Mouse (Mus musculus) frontal cortex, adult (tissue): ENCODE results near the gene Abcg8.

ENCODE experiments used
- ATAC-seq: cut with Nextera tagmentation; 2 replicates; pipeline ENCODE4 v1.9.2; 2017; ENCODE audit warnings: mild to moderate bottlenecking, moderate library complexity, mixed read lengths; ENCODE audit not compliant: low TSS enrichment

Abcg8 gene

DNA sequence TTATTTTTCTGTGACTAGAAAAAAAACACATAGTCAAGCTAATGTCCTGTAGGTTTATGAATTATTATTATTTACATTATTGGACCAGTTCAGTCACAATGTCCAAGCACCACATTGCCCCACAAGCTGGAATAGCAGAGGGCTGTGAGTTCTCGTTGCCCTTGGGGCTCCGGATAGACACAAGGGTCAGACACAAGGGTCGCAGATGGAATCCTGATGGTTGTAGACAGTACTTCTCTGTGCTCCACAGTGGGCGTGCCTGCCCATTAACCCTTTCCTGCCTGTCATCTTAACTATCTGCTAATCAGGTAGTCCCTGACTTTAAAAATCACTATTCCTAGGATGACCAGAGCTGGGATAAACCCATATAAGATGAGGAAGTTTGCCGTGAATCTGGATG lies 17.9 kb upstream of the Abcg8 start:
- no peak for ATAC-seq

GRCm38 (mm10) chr17:84658951-84659350 lies 17.2 kb upstream of the Abcg8 start:
- ATAC-seq = no peak

DNA sequence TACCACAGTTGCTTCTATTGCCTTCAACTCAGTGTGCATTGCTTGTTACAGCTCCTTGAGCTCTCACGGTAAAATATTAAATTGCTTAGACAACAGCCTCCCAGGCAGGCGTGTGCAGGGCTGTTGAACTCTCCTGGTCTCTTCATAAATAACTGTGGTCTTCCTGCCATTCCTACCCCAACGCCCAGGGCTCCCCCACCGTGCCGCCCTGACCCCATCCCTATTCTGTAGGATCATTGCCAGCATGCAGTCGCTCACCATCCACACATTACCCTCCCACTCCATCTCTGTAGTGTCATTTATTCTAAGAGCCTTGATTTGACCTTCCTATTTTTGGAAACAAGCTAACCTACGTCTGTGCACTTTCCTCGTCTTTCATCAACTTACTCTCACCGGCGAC lies 11.0 kb upstream of the Abcg8 start:
- ATAC-seq = no peak

- no peak for ATAC-seq
Measured at GRCm38 (mm10) chr17:84665691-84666090, 10.4 kb upstream of the Abcg8 start.

- no peak for ATAC-seq
Measured at GRCm38 (mm10) chr17:84667848-84668247, 8.3 kb upstream of the Abcg8 start.

DNA sequence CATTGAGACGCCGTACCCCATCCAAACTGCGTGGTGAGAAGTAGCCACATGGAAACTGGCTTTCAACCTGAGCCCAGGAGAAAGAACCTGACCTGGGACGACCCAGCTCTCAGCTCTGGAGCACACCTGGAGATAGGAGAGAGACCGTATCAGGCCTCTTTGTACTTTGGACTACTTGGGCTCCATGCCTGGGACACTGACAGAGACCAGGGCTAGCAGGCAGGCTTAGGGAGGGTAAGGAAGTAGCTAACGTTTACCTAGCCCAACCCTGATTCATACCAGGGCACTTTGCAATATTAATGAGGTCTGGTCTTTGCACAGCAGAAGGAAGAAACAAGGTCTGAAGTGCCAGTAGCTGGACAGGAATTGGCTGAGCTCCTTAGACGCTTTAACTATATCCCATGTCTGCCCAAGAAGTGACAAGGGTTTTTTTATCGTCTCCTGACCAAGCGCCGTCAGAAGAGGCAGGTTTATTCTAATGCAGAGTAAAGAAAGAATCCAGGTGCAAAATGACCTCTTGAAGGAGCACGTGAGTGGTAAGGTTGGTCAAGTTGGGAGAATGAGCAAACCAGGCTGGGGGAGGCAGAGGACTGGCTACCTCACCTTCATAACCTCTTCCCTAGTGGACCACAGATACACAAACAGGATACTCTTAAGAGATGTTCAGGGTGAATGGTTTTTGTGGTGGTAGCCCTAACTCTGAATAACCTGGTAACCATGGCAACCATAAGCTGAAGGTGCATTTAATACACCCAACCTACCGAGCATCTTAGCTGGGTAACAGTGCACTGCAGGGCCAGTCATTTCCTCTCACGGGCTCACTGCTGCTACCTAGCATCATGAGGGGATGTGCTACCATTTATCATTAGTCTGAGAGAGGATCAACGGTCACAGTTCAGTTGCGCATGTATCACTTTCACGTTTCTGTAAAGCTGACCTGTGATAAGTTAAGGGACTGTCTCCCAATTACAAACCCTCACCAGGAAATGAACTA lies 3.4 kb upstream of the Abcg8 start:
- ATAC-seq = no peak

- ATAC-seq = no peak
Measured at GRCm38 (mm10) chr17:84674048-84674447, 2.1 kb upstream of the Abcg8 start.

DNA sequence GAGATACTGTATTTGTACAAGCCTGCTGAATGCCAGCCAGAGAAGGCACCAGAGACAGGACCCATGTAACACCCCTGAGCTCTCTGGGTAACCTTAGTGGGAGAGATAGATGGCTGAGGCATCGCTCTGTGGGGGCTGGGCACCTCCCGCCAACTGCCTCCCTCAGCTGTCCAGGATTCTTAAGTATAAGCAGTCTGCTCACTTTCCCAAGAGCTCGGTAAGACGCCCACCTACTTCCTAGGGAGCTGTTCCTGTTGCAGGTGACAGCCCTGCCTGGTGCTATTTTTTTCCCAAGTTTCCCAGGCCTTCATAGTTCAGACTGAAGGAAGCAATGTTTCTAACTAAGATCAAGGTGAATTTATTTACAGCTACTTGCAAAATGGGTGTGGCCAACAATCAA lies 898 bp upstream of the Abcg8 start:
- peak; percentile 77 for ATAC-seq

DNA sequence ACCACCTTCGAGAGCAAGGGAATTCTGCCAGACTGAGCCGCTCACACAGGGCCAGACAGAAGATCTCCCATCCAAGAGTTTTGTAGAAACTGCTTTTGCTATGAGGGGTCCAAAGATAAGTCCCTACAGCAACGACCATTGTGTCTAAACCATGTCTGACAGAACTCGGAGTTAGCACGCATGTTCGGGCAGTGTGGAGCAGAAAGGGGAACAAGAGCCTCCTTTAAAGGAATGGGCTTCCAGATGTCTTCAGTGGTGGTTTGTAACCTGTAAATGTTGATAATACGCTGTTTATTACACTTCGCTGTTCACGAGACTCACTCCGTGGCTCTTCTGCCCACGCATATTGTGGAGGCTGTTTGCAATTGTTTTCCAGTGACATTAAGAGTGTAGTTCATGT lies 1.5 kb downstream of the Abcg8 start:
- no peak for ATAC-seq

DNA sequence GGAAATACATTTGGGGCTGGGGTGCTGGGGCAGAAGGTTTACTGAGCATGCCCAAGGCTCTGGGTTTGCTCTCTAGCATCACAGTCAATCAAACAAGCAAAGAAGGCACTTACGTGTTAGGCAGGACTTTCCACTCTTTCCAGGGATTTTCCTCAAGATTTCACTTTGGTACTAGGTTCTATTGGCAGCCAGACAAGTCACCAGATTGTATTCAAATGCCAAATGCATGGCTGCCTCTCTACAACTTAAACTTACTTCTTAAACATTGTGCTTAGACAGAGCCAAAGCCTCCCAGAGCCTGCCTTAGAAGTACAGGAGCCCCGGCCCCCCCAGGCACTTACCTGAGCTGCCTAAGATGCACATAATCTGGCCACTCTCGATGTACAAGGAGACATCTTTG lies 5.6 kb downstream of the Abcg8 start:
- ATAC-seq = peak; percentile 79

DNA sequence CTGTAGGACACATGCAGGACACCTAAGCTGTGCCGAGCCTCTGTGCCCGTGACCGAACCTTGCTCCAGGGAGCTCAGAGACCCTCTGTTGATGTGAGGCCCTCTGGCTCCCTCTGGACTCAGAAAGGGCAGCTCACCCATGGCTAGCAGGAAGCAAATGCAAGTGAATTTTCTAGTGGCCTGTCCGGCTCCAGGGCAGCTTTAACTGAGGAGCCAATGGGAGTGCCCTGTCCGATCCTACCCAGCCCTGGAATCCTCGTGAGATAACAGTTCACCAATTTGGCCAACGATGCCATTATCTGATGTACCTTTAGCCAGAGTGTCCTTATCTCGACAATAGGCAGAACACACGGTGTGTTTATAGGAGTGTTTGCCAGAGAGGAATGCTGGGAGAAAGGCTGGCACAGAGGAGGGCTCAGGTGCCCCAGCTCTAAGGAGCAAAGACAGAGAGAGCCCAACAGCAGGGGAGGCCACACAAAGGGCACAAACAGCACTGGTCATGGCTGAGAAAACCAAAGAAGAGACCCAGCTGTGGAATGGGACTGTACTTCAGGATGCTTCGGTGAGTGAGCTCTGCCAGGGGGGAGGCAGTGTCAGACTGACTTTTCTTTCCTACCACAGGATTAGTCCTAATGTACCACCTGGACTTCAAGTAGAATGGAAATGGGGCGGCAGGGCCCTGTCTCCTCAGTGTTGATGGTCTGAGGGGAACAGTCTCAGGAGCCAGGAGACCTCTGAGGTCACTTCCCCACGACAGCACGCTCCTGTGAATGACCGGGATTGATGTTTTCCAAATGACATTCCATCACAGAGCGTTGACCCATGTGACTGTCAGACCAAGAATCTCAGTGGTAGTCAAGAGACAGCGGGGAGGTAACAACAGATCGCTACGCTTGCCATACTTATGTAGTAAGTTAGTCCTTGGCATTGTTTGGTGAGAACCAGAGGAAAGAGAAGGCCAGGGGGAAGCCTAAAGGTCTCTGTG lies 6.9 kb downstream of the Abcg8 start, which contains the start of gene Abcg5:
Gene Abcg5 (minus strand): TSS at position 278 of the 984 bp plus-strand sequence.
- ATAC-seq = no peak

DNA sequence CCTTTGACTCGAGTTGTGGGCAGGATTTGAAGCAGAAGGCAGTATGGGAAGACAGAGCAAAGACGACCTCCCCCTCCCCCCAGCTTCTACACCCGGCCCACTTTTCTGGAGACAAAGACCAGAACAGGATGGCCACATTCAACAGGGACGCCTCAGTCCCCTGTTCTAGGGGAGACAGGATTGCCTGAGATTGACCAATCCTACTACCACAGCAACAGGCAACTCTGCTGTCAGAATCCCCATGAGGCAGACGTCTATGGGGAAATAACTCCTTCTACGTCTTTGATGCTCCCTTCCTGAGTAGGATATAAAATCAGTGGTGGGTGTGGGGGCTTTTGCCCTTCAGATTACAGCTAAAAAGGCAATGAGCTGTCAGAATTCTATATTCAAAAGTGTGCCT lies 8.2 kb downstream of the Abcg8 start:
- no peak for ATAC-seq

DNA sequence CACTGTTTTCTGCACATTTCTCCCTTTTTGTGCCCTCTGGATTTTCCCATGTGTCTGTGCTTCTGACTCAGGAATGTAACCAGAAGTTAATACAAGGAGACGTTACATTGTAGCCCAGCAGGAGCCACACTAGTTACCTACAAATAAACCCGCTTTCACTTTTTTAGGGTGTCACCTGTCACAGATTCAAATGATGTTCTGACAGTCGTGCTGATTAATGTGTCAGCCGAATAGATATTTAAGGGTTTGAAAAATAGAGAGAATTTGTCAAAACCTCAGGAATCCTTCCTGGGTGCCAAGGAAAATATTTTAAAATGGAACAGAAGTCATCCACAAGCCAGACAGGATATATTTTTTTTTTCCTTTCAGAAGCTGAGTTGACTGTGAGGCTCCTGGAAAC lies 9.2 kb downstream of the Abcg8 start:
- ATAC-seq = no peak

GRCm38 (mm10) chr17:84687994-84688393 lies 11.9 kb downstream of the Abcg8 start:
- no peak for ATAC-seq

DNA sequence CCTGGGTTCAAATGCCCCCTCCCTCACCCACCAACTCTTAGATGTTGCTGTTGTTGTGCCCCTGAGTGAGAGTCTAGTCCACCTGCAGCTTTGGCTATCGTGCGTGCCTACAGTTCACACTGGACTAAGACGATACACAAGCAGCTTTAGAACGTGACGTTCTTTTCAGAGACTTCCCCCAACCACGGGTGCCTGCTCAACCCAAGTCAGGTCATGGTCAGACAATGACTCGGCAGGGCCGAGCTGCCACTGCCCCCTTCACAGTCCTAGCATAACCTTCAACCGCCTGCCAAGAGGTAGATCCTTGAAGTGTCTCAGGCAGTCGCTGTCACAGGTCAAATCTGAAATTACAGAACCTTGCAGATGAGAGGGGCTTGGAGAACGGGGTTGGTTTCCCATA lies 12.7 kb downstream of the Abcg8 start:
- ATAC-seq = no peak

GRCm38 (mm10) chr17:84689316-84689715 lies 13.2 kb downstream of the Abcg8 start:
- ATAC-seq = no peak

- ATAC-seq = no peak
Measured at GRCm38 (mm10) chr17:84690111-84690510, 14.0 kb downstream of the Abcg8 start.

DNA sequence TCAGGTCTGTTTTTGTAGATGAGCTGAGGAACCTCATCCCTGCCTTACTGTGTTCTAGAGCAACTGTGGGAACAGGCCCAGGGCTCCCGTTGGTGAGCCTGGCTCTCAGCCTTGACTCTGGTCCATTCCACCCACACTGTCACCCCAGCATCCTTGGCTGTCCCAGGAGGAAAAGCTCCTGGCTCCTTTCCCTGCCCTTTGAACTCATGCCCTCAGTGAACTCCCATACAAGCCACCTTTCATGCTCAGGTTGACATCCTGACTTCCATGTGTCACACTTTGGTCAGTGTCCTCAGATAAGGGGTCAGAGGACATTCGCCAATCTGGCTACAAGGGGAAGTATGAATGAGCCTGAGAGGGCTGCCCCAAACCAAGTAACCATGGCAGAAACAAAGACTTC lies 17.6 kb downstream of the Abcg8 start:
- no peak for ATAC-seq

- ATAC-seq = no peak
Measured at GRCm38 (mm10) chr17:84696537-84696936, 20.4 kb downstream of the Abcg8 start.

GRCm38 (mm10) chr17:84698727-84699126 lies 22.6 kb downstream of the Abcg8 start:
- ATAC-seq = peak; percentile 83

- ATAC-seq = no peak
Measured at GRCm38 (mm10) chr17:84707407-84707806, 31.3 kb downstream of the Abcg8 start.

DNA sequence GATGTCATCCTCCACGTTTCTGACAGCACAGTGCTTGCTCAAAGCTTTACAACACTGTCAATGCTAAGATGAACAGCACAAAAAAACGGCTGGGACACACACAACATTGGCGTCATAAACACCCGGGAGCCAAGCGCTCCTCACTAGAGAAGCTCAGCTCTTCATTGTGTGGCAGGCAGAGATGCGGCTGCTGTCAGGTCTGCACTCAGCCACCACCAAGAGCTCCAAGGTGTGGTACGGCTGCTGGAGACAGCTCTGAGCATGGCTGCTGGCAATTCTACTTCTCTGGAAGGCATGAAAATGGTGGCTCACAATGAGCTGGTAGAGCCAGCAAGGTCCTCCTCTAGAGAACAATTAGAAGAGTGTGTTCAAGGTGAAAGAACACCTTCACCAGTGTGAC lies 32.7 kb downstream of the Abcg8 start:
- ATAC-seq = no peak
